Comparison of ENCODE assay signal across 23 mouse cellular contexts in the genomic region with DNA sequence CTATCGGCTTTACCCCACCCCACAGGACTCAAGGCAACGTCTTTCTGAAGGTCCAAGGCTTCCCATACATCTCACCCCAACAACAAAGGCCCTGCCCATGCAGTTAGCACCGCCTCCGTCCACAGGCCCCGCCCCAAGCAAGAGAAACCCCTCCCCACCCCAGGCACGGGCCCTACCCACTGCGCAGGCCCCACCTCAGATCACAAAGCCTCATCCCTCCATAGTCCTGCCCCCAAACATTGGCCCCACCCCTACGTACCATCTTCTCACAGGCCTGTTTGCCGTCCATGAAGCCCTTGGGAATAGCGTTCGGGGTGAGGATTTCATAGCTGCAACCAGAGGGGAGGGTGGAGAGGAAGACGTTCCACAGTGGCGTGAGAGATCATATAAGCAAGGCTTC. TPM values are rescaled to one million over a fixed set of nuclear protein-coding genes. Genes with fewer than 3 reads are reported as not detected.
DNase-seq lines count a peak whose midpoint lies in the region; ATAC-seq and TF ChIP-seq lines count a peak whose summit lies in the region.
"Had no signal": no experiment of that assay in that cellular context is flagged by ENCODE, and none has a peak within 500 bp of the region (broad histone marks: within the 10 kb centered on the region; RNA-seq: fewer than 3 reads in every experiment).

No protein-coding gene starts in this region.

- H3K4me2 ChIP-seq in hindbrain, embryonic 14.5 days (replicated peaks), result no peak overlapping the region
- H3K4me2 ChIP-seq in heart, embryonic 11.5 days, result no peak overlapping the region
- H3K4me2 ChIP-seq: embryonic facial prominence, embryonic 13.5 days; forebrain, embryonic 13.5 days; heart, embryonic 12.5 days; heart, embryonic 15.5 days had no signal

- 0 out of 2 replicates have a peak, but pooled peaks have one; percentile 31 for ATAC-seq in hindbrain, embryonic 14.5 days (ENCODE audit: low FRiP score)
- ATAC-seq in heart, embryonic 11.5 days (replicated peaks; ENCODE audit: insufficient number of reproducible peaks, low FRiP score, low TSS enrichment), result no peak
- ATAC-seq: forebrain, embryonic 13.5 days; forebrain, embryonic 16.5 days; intestine, embryonic 16.5 days had no signal

- no peaks in the 10 kb centered on the region for H3K4me1 ChIP-seq in hindbrain, embryonic 14.5 days (replicated peaks; ENCODE audit: control insufficient read depth, insufficient read depth, low read length)
- H3K4me1 ChIP-seq in hindbrain, embryonic 10.5 days (replicated peaks), result 0 out of 2 replicates have a peak, but pooled peaks cover 3% of the 10 kb centered on the region
- peaks cover 66% of the 10 kb centered on the region for H3K4me1 ChIP-seq in E14TG2a.4 (replicated peaks; ENCODE audit: low read depth, low read length)
- H3K4me1 ChIP-seq in heart, embryonic 11.5 days (ENCODE audit: control insufficient read depth, insufficient read depth, low read length), result no peaks in the 10 kb centered on the region
- H3K4me1 ChIP-seq: embryonic facial prominence, embryonic 10.5 days; embryonic facial prominence, embryonic 13.5 days; forebrain, embryonic 13.5 days; heart, embryonic 12.5 days; heart, embryonic 15.5 days had no signal

- peaks cover 3% of the 10 kb centered on the region; the same call in 1 of the 2 replicates for H3K9me3 ChIP-seq in hindbrain, embryonic 14.5 days (ENCODE audit: control insufficient read depth, low read length)
- H3K9me3 ChIP-seq in hindbrain, embryonic 10.5 days, result 0 out of 2 replicates have a peak, but pooled peaks cover 4% of the 10 kb centered on the region
- H3K9me3 ChIP-seq in E14TG2a.4 (ENCODE audit: low read length), result no peaks in the 10 kb centered on the region
- no peaks in the 10 kb centered on the region for H3K9me3 ChIP-seq in heart, embryonic 11.5 days (replicated peaks; ENCODE audit: control insufficient read depth, low read length)
- H3K9me3 ChIP-seq: embryonic facial prominence, embryonic 13.5 days; forebrain, embryonic 10.5 days; forebrain, embryonic 13.5 days; heart, embryonic 12.5 days; heart, embryonic 15.5 days had no signal

- DNase-seq in hindbrain, embryonic 14.5 days (ENCODE audit: low spot score), result no peak
- DNase-seq in hindbrain, embryonic 10.5 days (ENCODE audit: low spot score), result no peak
- peak; percentile 90 for DNase-seq in ES-CJ7 (ENCODE audit: low read depth, low spot score)
- peak; percentile 69 for DNase-seq in WW6 (ENCODE audit: low read depth, low spot score)
- DNase-seq in thymus, adult 18-20 months, result no peak
- DNase-seq in frontal cortex, postnatal 36 days (ENCODE audit: low spot score in 2 of 2), result no peak
- DNase-seq: adrenal gland, adult 2 months; cerebellum, adult 11 months; cerebellum, adult 2 months; heart, adult 11 months; heart, postnatal 36 days; kidney, adult 2 months had no signal

- no peak overlapping the region for H3K4me3 ChIP-seq in hindbrain, embryonic 14.5 days (replicated peaks; ENCODE audit: low read length)
- no peak overlapping the region for H3K4me3 ChIP-seq in hindbrain, embryonic 10.5 days
- 0 out of 2 replicates have a peak overlapping the region, but pooled peaks have one; percentile 53 for H3K4me3 ChIP-seq in E14TG2a.4 (replicated peaks; ENCODE audit: low read length)
- no peak overlapping the region for H3K4me3 ChIP-seq in heart, embryonic 11.5 days (ENCODE audit: low read depth, low read length)
- H3K4me3 ChIP-seq: embryonic facial prominence, embryonic 10.5 days; embryonic facial prominence, embryonic 13.5 days; forebrain, embryonic 10.5 days; forebrain, embryonic 13.5 days; gastrocnemius, adult 2 months; heart, embryonic 12.5 days; heart, embryonic 15.5 days had no signal

- H3K36me3 ChIP-seq in hindbrain, embryonic 14.5 days (replicated peaks; ENCODE audit: control insufficient read depth, insufficient read depth), result no peaks in the 10 kb centered on the region
- H3K36me3 ChIP-seq in hindbrain, embryonic 10.5 days, result no peaks in the 10 kb centered on the region
- H3K36me3 ChIP-seq in E14TG2a.4 (ENCODE audit: insufficient read depth, low read length), result no peaks in the 10 kb centered on the region
- H3K36me3 ChIP-seq in heart, embryonic 11.5 days (ENCODE audit: control insufficient read depth, insufficient read depth, low read length), result no peaks in the 10 kb centered on the region
- H3K36me3 ChIP-seq: embryonic facial prominence, embryonic 10.5 days; embryonic facial prominence, embryonic 13.5 days; forebrain, embryonic 10.5 days; heart, embryonic 12.5 days; heart, embryonic 15.5 days had no signal

- H3K9ac ChIP-seq in hindbrain, embryonic 14.5 days, result no peak overlapping the region
- no peak overlapping the region for H3K9ac ChIP-seq in heart, embryonic 11.5 days (ENCODE audit: low read depth, low read length)
- H3K9ac ChIP-seq: embryonic facial prominence, embryonic 13.5 days; forebrain, embryonic 13.5 days; heart, embryonic 12.5 days; heart, embryonic 15.5 days had no signal

- peaks cover 5% of the 10 kb centered on the region; the same call in 1 of the 2 replicates for H3K27me3 ChIP-seq in hindbrain, embryonic 14.5 days (ENCODE audit: control insufficient read depth, insufficient read depth, low read length)
- H3K27me3 ChIP-seq in hindbrain, embryonic 10.5 days (ENCODE audit: insufficient read depth, poor library complexity, severe bottlenecking), result peaks cover 48% of the 10 kb centered on the region
- peaks cover 3% of the 10 kb centered on the region; the same call in 1 of the 2 replicates for H3K27me3 ChIP-seq in E14TG2a.4 (ENCODE audit: insufficient read depth, low read length)
- H3K27me3 ChIP-seq in heart, embryonic 11.5 days (ENCODE audit: control insufficient read depth, insufficient read depth, low read length), result peaks cover 30% of the 10 kb centered on the region

- no peak for TF ChIP-seq CTCF in E14TG2a.4 (conservative IDR thresholded peaks at IDR 0.05; ENCODE audit: low read length)

- WGBS in hindbrain, embryonic 14.5 days, result 31% methylated on average over 13 of the region's 13 CpGs
- WGBS in hindbrain, embryonic 10.5 days, result 26% methylated on average over 13 of the region's 13 CpGs
- WGBS in heart, embryonic 11.5 days (ENCODE audit: insufficient replicate concordance), result 29% methylated on average over 13 of the region's 13 CpGs

- no peak overlapping the region for H3K27ac ChIP-seq in hindbrain, embryonic 14.5 days
- H3K27ac ChIP-seq in hindbrain, embryonic 10.5 days, result no peak overlapping the region
- H3K27ac ChIP-seq in heart, embryonic 11.5 days (ENCODE audit: low read depth, low read length), result no peak overlapping the region
- H3K27ac ChIP-seq: embryonic facial prominence, embryonic 10.5 days; embryonic facial prominence, embryonic 13.5 days; forebrain, embryonic 10.5 days; forebrain, embryonic 13.5 days; gastrocnemius, adult 2 months; heart, embryonic 15.5 days had no signal

RNA-seq across cellular contexts. Expression of a gene that starts 38.0 kb away (rescaled TPM):
- 4.2 and 5.0 TPM in 2 replicates for polyA plus RNA-seq in hindbrain, embryonic 14.5 days (2014; fragmentation: Nextera tagmentation; extraction: Ambion mirVana)
- 1.5 and 2.4 TPM in 2 replicates for polyA plus RNA-seq in hindbrain, embryonic 10.5 days (2016; fragmentation: Nextera tagmentation; extraction: Ambion mirVana)
- 0.31 and 0.56 TPM in 2 replicates for polyA plus RNA-seq in heart, embryonic 11.5 days (2014; fragmentation: Nextera tagmentation; extraction: Ambion mirVana)

RNA-seq across cellular contexts. Expression of a gene that starts 42.2 kb away (rescaled TPM):
- 7.2 and 8.6 TPM in 2 replicates for polyA plus RNA-seq in hindbrain, embryonic 14.5 days (2014; fragmentation: Nextera tagmentation; extraction: Ambion mirVana)
- polyA plus RNA-seq in hindbrain, embryonic 10.5 days (2016; fragmentation: Nextera tagmentation; extraction: Ambion mirVana), result 1.3 and 1.5 TPM in 2 replicates
- polyA plus RNA-seq in heart, embryonic 11.5 days (2014; fragmentation: Nextera tagmentation; extraction: Ambion mirVana), result 0.07 and 0.23 TPM in 2 replicates

Comparison
In these comparisons a context has a peak if more than half of its experiments do, and no peak if none do; other contexts are left out.
1. DNase-seq: peak in ES-CJ7 (single experiment) and WW6 (single experiment); none in hindbrain, embryonic 14.5 days (single experiment), hindbrain, embryonic 10.5 days (single experiment), thymus, adult 18-20 months (0 of 2) and frontal cortex, postnatal 36 days (0 of 2).